Mouse (Mus musculus) stomach, adult 2 months (tissue): ENCODE data around the gene Micall2. TPM values are rescaled to one million over a fixed set of nuclear protein-coding genes. Genes with fewer than 3 reads are reported as not detected.

ENCODE experiments used
- polyA plus RNA-seq: library from polyadenylated mRNA; depleted of rRNA; stranded (reverse); fragments of >200 nt; gene quantifications from 2 replicates; pipeline ENCODE4 v1.2.3, GENCODE M21; 2012; rRNA removed

Micall2 gene
- 9.7 and 11.4 TPM in 2 replicates for polyA plus RNA-seq

GRCm38 (mm10) chr5:139735677-139736503 is at the start of gene Micall2:
Gene Micall2, minus strand, starts transcription at chr5:139736336.

GRCm38 (mm10) chr5:139775216-139775926 is 39.2 kb upstream of the Micall2 start, which contains the start of gene Ints1:
Gene Ints1, minus strand, starts transcription at chr5:139775674.

Other genes starting within 250 kb of the Micall2 start
- not detected in 2 replicates for gene Uncx, start 192.8 kb downstream of the Micall2 start, polyA plus RNA-seq
- gene Ints1, start 39.3 kb upstream of the Micall2 start, polyA plus RNA-seq: 41.0 and 41.1 TPM in 2 replicates
- gene Mafk, start 55.2 kb upstream of the Micall2 start, polyA plus RNA-seq: 17.2 and 22.4 TPM in 2 replicates
- 121 and 193 TPM in 2 replicates for gene Tmem184a, start 83.6 kb upstream of the Micall2 start, polyA plus RNA-seq
- not detected in 2 replicates for gene Gm26938, start 90.1 kb upstream of the Micall2 start, polyA plus RNA-seq
- 16.2 and 17.6 TPM in 2 replicates for gene Psmg3, start 90.5 kb upstream of the Micall2 start, polyA plus RNA-seq
- gene Elfn1, start 171.6 kb upstream of the Micall2 start, polyA plus RNA-seq: 0.51 and 0.54 TPM in 2 replicates